Mouse (Mus musculus): ENCODE measurements at regions not wholly inside any gene's neighbourhood (a gene's known extent, or its start where the extent isn't known, plus 50 kb on each side); places are given as distances from the start of the nearest gene placed in this dataset.

GRCm38 (mm10) chr13:54318161-54318560, 53.0 kb upstream of the Cplx2 start:
- no peak overlapping the region for H3K4me2 ChIP-seq
- ATAC-seq (ENCODE audit: low read depth) (no peak), DNase-seq (no peak)
- 0 out of 2 replicates have a peak, but pooled peaks cover 1% of the 10 kb centered on the region for H3K4me1 ChIP-seq (replicated peaks)
- no peak overlapping the region for H3K4me3 ChIP-seq (replicated peaks)
- H3K36me3 ChIP-seq: no peaks in the 10 kb centered on the region
- no peaks in the 10 kb centered on the region for H3K27me3 ChIP-seq
- H3K9ac ChIP-seq: no peak overlapping the region
- no peak overlapping the region for H3K27ac ChIP-seq
- no peaks in the 10 kb centered on the region for H3K9me3 ChIP-seq (replicated peaks)
- WGBS (ENCODE audit: insufficient replicate concordance): 53% methylated on average over 4 of the region's 4 CpGs

- Histone ChIP-seq H3K9ac (no peak overlapping the region), H3K4me3 (replicated peaks) (no peak overlapping the region), H3K9me3 (replicated peaks) (no peaks in the 10 kb centered on the region), H3K4me1 (replicated peaks) (no peaks in the 10 kb centered on the region), H3K4me2 (no peak overlapping the region), H3K36me3 (no peaks in the 10 kb centered on the region), H3K27me3 (no peaks in the 10 kb centered on the region), H3K27ac (no peak overlapping the region)
- DNase-seq (no peak), ATAC-seq (ENCODE audit: low read depth) (no peak)
- WGBS (ENCODE audit: insufficient replicate concordance): 59% methylated on average over 5 of the region's 5 CpGs
Observed at GRCm38 (mm10) chr13:54318601-54319000, 52.5 kb upstream of the Cplx2 start.

DNA sequence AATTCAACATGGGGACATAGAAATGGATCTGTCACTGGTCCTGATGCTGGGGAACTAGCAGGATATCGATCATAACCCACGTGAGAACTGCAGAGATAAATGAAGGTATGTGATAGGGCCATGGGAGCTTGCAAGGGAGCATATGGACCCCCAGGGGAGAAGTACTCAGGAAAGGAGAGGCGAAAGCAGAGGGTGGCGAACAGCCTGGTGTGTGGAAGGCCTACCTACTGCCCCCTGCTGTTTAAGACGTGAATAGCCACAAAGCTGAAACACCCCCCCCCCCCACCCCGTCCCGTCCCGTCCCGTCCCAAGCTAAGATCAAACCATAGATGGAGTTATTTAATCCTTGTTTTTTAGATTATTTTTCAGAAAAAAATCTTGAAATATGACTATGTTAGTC, 50.9 kb upstream of the Cplx2 start:
- no peaks in the 10 kb centered on the region for H3K36me3 ChIP-seq
- no peaks in the 10 kb centered on the region for H3K4me1 ChIP-seq (replicated peaks)
- H3K9me3 ChIP-seq (replicated peaks): no peaks in the 10 kb centered on the region
- H3K9ac ChIP-seq: no peak overlapping the region
- ATAC-seq (ENCODE audit: low read depth): no peak
- H3K4me3 ChIP-seq (replicated peaks): no peak overlapping the region
- WGBS (ENCODE audit: insufficient replicate concordance): 34% methylated on average over 9 of the region's 9 CpGs
- no peaks in the 10 kb centered on the region for H3K27me3 ChIP-seq
- H3K4me2 ChIP-seq: no peak overlapping the region
- DNase-seq: no peak
- no peak overlapping the region for H3K27ac ChIP-seq

GRCm38 (mm10) chr13:54321011-54321410, 50.1 kb upstream of the Cplx2 start:
- no peak overlapping the region for H3K4me2 ChIP-seq

More at GRCm38 (mm10) chr13:54321011-54321410, 50.1 kb upstream of the Cplx2 start:
- Histone ChIP-seq H3K27me3 (no peaks in the 10 kb centered on the region), H3K4me1 (replicated peaks) (no peaks in the 10 kb centered on the region), H3K27ac (no peak overlapping the region), H3K9ac (no peak overlapping the region), H3K9me3 (replicated peaks) (no peaks in the 10 kb centered on the region), H3K4me3 (replicated peaks) (no peak overlapping the region), H3K36me3 (no peaks in the 10 kb centered on the region)
- ATAC-seq (ENCODE audit: low read depth) (no peak), DNase-seq (no peak)
- WGBS (ENCODE audit: insufficient replicate concordance): 47% methylated on average over 14 of the region's 14 CpGs
